Mouse (Mus musculus): ENCODE measurements around the gene Slc12a9. TPM values are rescaled to one million over a fixed set of nuclear protein-coding genes. Genes with fewer than 3 reads are reported as not detected.

Gene Slc12a9
- total and polyA plus RNA-seq, 2 experiments: 4.7 to 20.3 TPM

- no peak overlapping the region for H3K4me3 ChIP-seq (ENCODE audit: insufficient read depth, low read depth, low read length)
- H3K27ac ChIP-seq (replicated peaks; ENCODE audit: insufficient read depth, low read depth, low read length): no peak overlapping the region
- TF ChIP-seq POLR2A (IDR thresholded peaks at IDR 0.05; ENCODE audit: extremely low read depth, insufficient read depth, low read length) (no peak), CTCF (IDR thresholded peaks at IDR 0.05; ENCODE audit: low read depth, low read length) (no peak)
- H3K36me3 ChIP-seq (ENCODE audit: control insufficient read depth, insufficient read depth, low read length): no peaks in the 10 kb centered on the region
- H3K79me2 ChIP-seq (ENCODE audit: control insufficient read depth, insufficient read depth, low read length): no peaks in the 10 kb centered on the region
- WGBS: 98% methylated on average over 5 of the region's 5 CpGs
- H3K9ac ChIP-seq (ENCODE audit: low read depth, low read length): no peak overlapping the region
- DNase-seq (ENCODE audit: extremely low read depth, low read depth, low spot score): no peak
- peaks cover 13% of the 10 kb centered on the region for H3K4me1 ChIP-seq (ENCODE audit: control insufficient read depth, insufficient read depth, low read length)
- H3K27me3 ChIP-seq (ENCODE audit: control insufficient read depth, insufficient read depth, low read length): no peaks in the 10 kb centered on the region
Observed at GRCm38 (mm10) chr5:137343412-137343811, 10.0 kb upstream of the Slc12a9 start.

DNA sequence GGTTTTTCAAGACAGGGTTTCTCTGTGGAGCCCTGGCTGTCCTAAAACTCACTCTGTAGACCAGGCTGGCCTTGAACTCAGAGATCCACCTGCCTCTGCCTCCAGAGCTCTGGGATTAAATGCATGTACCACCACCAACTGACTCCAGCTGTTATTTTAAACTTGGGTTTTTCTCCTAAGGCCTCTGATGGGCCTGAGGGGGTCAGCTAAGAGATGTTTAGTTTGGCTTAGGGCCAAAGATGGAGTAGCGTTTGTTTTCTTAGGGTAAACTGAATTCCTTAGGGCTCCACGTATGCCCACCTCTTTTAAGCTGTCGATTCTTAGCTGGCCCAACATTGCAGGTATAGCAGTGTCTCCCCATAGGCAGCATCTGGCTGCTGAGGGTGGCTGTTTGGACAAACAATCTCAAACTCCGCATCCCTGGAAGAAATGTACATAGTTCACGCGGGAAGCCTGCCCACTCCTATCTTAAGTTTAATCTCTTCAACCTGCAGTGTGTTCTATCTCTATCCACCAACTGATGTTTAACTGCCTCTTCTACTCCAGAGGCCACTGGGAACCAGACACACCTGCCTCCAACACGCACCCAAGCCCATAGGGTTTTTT lies 9.1 kb upstream of the Slc12a9 start:
- Histone ChIP-seq H3K27me3 (ENCODE audit: control insufficient read depth, insufficient read depth, low read length) (no peaks in the 10 kb centered on the region), H3K4me3 (ENCODE audit: insufficient read depth, low read depth, low read length) (no peak overlapping the region), H3K27ac (replicated peaks; ENCODE audit: insufficient read depth, low read depth, low read length) (no peak overlapping the region), H3K4me1 (ENCODE audit: control insufficient read depth, insufficient read depth, low read length) (peaks cover 15% of the 10 kb centered on the region), H3K79me2 (ENCODE audit: control insufficient read depth, insufficient read depth, low read length) (no peaks in the 10 kb centered on the region), H3K36me3 (ENCODE audit: control insufficient read depth, insufficient read depth, low read length) (no peaks in the 10 kb centered on the region), H3K9ac (ENCODE audit: low read depth, low read length) (no peak overlapping the region)
- TF ChIP-seq CTCF (IDR thresholded peaks at IDR 0.05; ENCODE audit: low read depth, low read length): no peak
- no peak for TF ChIP-seq POLR2A (IDR thresholded peaks at IDR 0.05; ENCODE audit: extremely low read depth, insufficient read depth, low read length)
- DNase-seq (ENCODE audit: extremely low read depth, low read depth, low spot score): no peak
- 53% methylated on average over 7 of the region's 7 CpGs for WGBS

DNA sequence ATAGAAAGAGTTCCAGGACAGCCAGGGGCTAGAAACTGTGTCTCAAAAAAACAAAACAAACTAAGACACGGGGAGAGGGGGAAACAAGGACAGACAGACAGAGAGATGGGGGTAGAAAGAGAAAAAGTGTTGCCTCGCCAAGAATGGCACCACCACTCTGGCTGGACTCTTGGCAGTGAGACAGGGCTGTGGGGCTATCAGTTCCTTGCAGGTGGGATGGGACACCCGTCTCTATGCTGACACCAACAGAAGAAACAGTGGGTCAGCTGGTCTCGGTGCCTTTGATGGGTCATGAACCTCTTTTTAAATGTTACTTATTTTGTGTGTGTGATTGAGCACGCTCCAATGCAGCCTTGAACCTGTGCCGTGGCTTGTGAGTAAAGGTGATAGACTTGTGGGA lies 6.8 kb upstream of the Slc12a9 start:
- Histone ChIP-seq H3K9ac (ENCODE audit: low read depth, low read length) (no peak overlapping the region), H3K27ac (replicated peaks; ENCODE audit: insufficient read depth, low read depth, low read length) (peak overlapping the region; percentile 81; the same call in 1 of the 2 replicates)
- TF ChIP-seq CTCF (IDR thresholded peaks at IDR 0.05; ENCODE audit: low read depth, low read length) (no peak), POLR2A (IDR thresholded peaks at IDR 0.05; ENCODE audit: extremely low read depth, insufficient read depth, low read length) (no peak)

DNA sequence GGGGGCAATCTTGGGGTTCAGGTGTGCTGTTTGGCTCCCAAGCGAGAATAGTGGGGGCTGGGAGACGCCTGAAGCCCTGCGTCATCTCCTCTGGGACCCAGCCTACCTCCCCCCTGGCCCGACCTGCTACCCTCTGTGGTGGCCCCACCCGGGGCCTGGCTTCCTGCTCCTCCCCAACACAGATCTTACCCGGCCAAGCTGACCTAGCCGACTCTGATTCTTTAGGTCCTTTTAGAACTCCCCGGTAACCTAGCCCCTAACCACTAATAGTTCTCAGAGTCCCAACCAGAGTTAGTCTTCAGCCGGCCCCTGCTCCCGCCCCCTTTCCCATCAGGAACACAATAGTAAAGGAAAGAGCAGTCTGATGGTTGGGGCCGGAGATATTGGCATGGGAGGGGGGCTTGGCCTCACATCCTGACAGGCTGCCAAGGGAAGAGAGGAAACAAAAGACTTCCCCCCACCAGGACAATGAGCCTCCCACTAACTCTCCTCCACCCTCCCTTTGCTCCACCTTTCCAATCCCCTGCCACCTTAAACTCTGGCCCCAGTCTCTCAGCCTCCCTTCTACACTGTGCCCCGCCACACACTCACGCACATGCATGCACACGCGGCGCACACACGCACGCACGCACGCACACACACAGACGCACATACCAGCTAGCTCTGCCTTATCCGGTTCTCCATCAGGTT lies 6.0 kb upstream of the Slc12a9 start:
- H3K36me3 ChIP-seq (ENCODE audit: control insufficient read depth, insufficient read depth, low read length): no peaks in the 10 kb centered on the region
- DNase-seq (ENCODE audit: extremely low read depth, low read depth, low spot score): no peak
- H3K4me3 ChIP-seq (ENCODE audit: insufficient read depth, low read depth, low read length): peak overlapping the region; percentile 14; the same call in 1 of the 2 replicates
- peak overlapping the region; percentile 81 for H3K27ac ChIP-seq (replicated peaks; ENCODE audit: insufficient read depth, low read depth, low read length)
- 60% methylated on average over 22 of the region's 22 CpGs for WGBS
- no peak for TF ChIP-seq POLR2A (IDR thresholded peaks at IDR 0.05; ENCODE audit: extremely low read depth, insufficient read depth, low read length)
- H3K27me3 ChIP-seq (ENCODE audit: control insufficient read depth, insufficient read depth, low read length): no peaks in the 10 kb centered on the region
- H3K4me1 ChIP-seq (ENCODE audit: control insufficient read depth, insufficient read depth, low read length): peaks cover 8% of the 10 kb centered on the region
- no peaks in the 10 kb centered on the region for H3K79me2 ChIP-seq (ENCODE audit: control insufficient read depth, insufficient read depth, low read length)
- H3K9ac ChIP-seq (ENCODE audit: low read depth, low read length): peak overlapping the region; percentile 32; the same call in 1 of the 2 replicates

More for the DNA sequence above, 6.8 kb upstream of the Slc12a9 start:
- WGBS: 82% methylated on average over 6 of the region's 6 CpGs
- no peaks in the 10 kb centered on the region for H3K79me2 ChIP-seq (ENCODE audit: control insufficient read depth, insufficient read depth, low read length)
- no peaks in the 10 kb centered on the region for H3K36me3 ChIP-seq (ENCODE audit: control insufficient read depth, insufficient read depth, low read length)
- no peaks in the 10 kb centered on the region for H3K27me3 ChIP-seq (ENCODE audit: control insufficient read depth, insufficient read depth, low read length)
- DNase-seq (ENCODE audit: extremely low read depth, low read depth, low spot score): no peak
- peaks cover 10% of the 10 kb centered on the region for H3K4me1 ChIP-seq (ENCODE audit: control insufficient read depth, insufficient read depth, low read length)
- H3K4me3 ChIP-seq (ENCODE audit: insufficient read depth, low read depth, low read length): no peak overlapping the region

- no peak for DNase-seq (ENCODE audit: extremely low read depth, low read depth, low spot score)
- Histone ChIP-seq H3K79me2 (ENCODE audit: control insufficient read depth, insufficient read depth, low read length) (no peaks in the 10 kb centered on the region), H3K4me1 (ENCODE audit: control insufficient read depth, insufficient read depth, low read length) (peaks cover 8% of the 10 kb centered on the region), H3K27me3 (ENCODE audit: control insufficient read depth, insufficient read depth, low read length) (no peaks in the 10 kb centered on the region), H3K36me3 (ENCODE audit: control insufficient read depth, insufficient read depth, low read length) (no peaks in the 10 kb centered on the region), H3K4me3 (ENCODE audit: insufficient read depth, low read depth, low read length) (peak overlapping the region; percentile 58), H3K27ac (replicated peaks; ENCODE audit: insufficient read depth, low read depth, low read length) (peak overlapping the region; percentile 81), H3K9ac (ENCODE audit: low read depth, low read length) (peak overlapping the region; percentile 78)
- TF ChIP-seq POLR2A (IDR thresholded peaks at IDR 0.05; ENCODE audit: extremely low read depth, insufficient read depth, low read length) (no peak), CTCF (IDR thresholded peaks at IDR 0.05; ENCODE audit: low read depth, low read length) (no peak)
- 7% methylated on average over 11 of the region's 11 CpGs for WGBS
Observed at GRCm38 (mm10) chr5:137338663-137339289, 5.4 kb upstream of the Slc12a9 start.

All from liver, adult 2 months (tissue).